Mouse (Mus musculus) erythroblast, embryonic 14.5 days (primary cell): ENCODE data around the gene Snai1.

Experiments used
- GATA1 ChIP-seq: IDR thresholded peaks from 2 replicates; pipeline ENCODE4 v1.6.1; 2012; ENCODE audit warnings: low read length, inconsistent platforms, mixed read lengths
- TAL1 ChIP-seq: IDR thresholded peaks from 3 replicates; pipeline ENCODE4 v1.6.1; 2012; ENCODE audit warnings: low read length, inconsistent platforms, mixed read lengths

- TF ChIP-seq GATA1 (no peak), TAL1 (no peak)
Observed at GRCm38 (mm10) chr2:167502554-167503252, 35.3 kb upstream of the Snai1 start.
